Mouse (Mus musculus) CH12.LX (cell line): ENCODE measurements at regions not wholly inside any gene's neighbourhood (a gene's known extent, or its start where the extent isn't known, plus 50 kb on each side); places are given as distances from the start of the nearest gene placed in this dataset.

Experiments
- CTCF ChIP-seq, 2 experiments: IDR thresholded peaks in 1 of 2; conservative IDR thresholded peaks in 1 of 2; 2 replicates each; pipeline ENCODE4 v1.5.1; 2011 to 2012; ENCODE audit warnings: low read depth in 2 of 2, low read length in 2 of 2, improper control_type of control experiment in 1 of 2, inconsistent platforms in 1 of 2, mild to moderate bottlenecking in 1 of 2, moderate library complexity in 1 of 2
- E2F4 ChIP-seq: IDR thresholded peaks from 2 replicates; pipeline ENCODE4 v1.6.1; 2011; ENCODE audit warnings: low read depth, low read length, improper control_type of control experiment; ENCODE audit not compliant: insufficient replicate concordance
- EP300 ChIP-seq: IDR thresholded peaks from 2 replicates; pipeline ENCODE4 v1.6.1; 2011; ENCODE audit warnings: low read length, improper control_type of control experiment
- GABPA ChIP-seq: IDR thresholded peaks from 2 replicates; pipeline ENCODE4 v1.6.1; 2012; ENCODE audit warnings: low read depth, low read length, improper control_type of control experiment, inconsistent platforms; ENCODE audit not compliant: insufficient replicate concordance

- TF ChIP-seq EP300 (no peak), E2F4 (no peak), GABPA (no peak), CTCF (conservative IDR thresholded peaks at IDR 0.05 in 1 of 2, IDR thresholded peaks at IDR 0.05 in 1 of 2; ENCODE audit: low read depth in 2 of 2, low read length in 2 of 2) (no peak)
Observed at GRCm38 (mm10) chr15:93000121-93000520, 274.9 kb downstream of the Gxylt1 start.
